Mouse (Mus musculus): Measurements from ENCODE around the gene Gm12355. TPM values are rescaled to one million over a fixed set of nuclear protein-coding genes. Genes with fewer than 3 reads are reported as not detected.

The Gm12355 gene
- polyA plus RNA-seq, 1 experiment, result 0.44 TPM

DNA sequence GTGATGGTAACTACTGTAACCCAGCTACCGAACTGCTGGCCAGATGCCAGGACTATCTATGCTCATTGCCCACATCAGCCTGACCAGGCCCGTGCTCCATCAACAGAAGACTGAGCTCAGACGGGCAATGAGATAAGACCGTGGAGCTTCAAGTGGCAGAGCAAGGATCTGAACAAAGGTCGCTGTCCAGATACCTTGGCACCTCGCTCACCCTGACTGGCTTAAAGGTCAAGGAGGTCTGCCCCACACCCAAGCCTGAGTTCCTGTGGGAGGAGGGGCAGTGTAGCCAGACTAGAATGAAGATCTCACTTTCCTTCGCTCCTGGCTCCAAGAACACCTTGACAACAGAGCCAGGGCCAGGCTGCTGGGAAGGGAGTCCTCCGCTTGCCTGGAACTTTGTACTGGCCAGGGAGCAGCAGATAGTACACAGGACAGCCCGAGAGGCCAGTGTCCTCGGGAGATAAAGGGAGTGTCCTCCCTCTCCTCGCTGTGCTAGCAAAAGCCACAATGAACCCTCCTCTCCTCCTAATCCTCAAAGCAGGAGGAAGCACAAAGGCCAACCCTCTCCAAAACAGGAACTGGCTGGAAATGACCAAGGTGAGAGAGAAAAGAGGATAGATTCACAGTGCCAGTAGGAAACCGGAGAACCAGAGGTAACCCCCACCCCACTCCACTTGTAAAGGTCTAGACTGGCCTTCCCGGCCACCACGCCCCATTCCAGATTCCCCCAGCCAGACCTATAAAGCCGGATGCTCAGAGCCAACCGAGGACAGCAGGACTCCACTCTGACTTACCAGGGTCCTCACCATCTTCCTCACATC is 45.0 kb downstream of the Gm12355 start:
- H3K36me3 ChIP-seq (ENCODE audit: control insufficient read depth, insufficient read depth), result peaks cover 7% of the 10 kb centered on the region
- H3K79me2 ChIP-seq (ENCODE audit: control insufficient read depth, insufficient read depth), result peaks cover 8% of the 10 kb centered on the region
- no peak overlapping the region for H3ac ChIP-seq (ENCODE audit: control insufficient read depth, insufficient read length)
- H3K27me3 ChIP-seq (ENCODE audit: control insufficient read depth, insufficient read depth, insufficient read length), result no peaks in the 10 kb centered on the region
- H3K4me3 ChIP-seq, result no peak overlapping the region
- TF ChIP-seq E2F4 (IDR thresholded peaks at IDR 0.05; ENCODE audit: insufficient read depth) (no peak), USF1 (IDR thresholded peaks at IDR 0.05; ENCODE audit: low read depth) (no peak), CEBPB (IDR thresholded peaks at IDR 0.05; ENCODE audit: insufficient read depth, poor library complexity, severe bottlenecking) (no peak), POLR2A (IDR thresholded peaks at IDR 0.05; ENCODE audit: insufficient read length, low read depth) (no peak), MYOG (IDR thresholded peaks at IDR 0.05; ENCODE audit: control insufficient read depth in 1 of 3, insufficient read depth in 1 of 3, insufficient read length in 2 of 3, low read depth in 2 of 3) (no peak)
- H3K4me2 ChIP-seq (ENCODE audit: low read depth), result no peak overlapping the region

DNA sequence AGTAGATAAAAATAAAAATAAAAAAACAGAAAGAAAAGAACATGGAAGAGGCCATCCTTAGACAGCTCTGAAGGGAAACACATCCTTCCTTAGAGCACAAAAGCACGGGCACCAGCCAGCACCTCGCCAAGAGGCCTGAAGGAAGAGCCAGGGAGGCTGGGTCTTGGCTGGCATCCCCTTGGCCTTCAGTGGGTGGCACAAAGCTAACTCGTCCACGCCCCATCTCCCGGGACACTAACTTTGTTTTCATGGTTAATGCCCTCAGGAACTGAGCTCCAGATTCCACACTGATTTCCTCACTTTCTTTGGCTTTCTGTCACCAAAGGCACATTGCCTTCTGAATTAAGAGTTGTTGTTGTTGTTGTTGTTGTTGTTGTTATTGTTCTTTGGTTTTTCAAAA is 47.7 kb downstream of the Gm12355 start:
- H3K79me2 ChIP-seq (ENCODE audit: control insufficient read depth, insufficient read depth), result no peaks in the 10 kb centered on the region
- H3K27me3 ChIP-seq (ENCODE audit: control insufficient read depth, insufficient read depth, insufficient read length), result peaks cover 10% of the 10 kb centered on the region
- H3K4me2 ChIP-seq (ENCODE audit: low read depth), result no peak overlapping the region
- H3ac ChIP-seq (ENCODE audit: control insufficient read depth, insufficient read length), result no peak overlapping the region
- no peak overlapping the region for H3K4me3 ChIP-seq
- H3K36me3 ChIP-seq (ENCODE audit: control insufficient read depth, insufficient read depth), result peaks cover under 1% of the 10 kb centered on the region
- TF ChIP-seq MAX (IDR thresholded peaks at IDR 0.05; ENCODE audit: low read depth) (no peak), MYOD1 (IDR thresholded peaks at IDR 0.05; ENCODE audit: control insufficient read depth in 1 of 3, insufficient read length in 2 of 3, low read depth in 2 of 3) (no peak), POLR2AphosphoS2 (IDR thresholded peaks at IDR 0.05; ENCODE audit: insufficient read length, low read depth) (no peak), TCF12 (IDR thresholded peaks at IDR 0.05; ENCODE audit: insufficient read depth, poor library complexity, severe bottlenecking) (no peak), POLR2A (IDR thresholded peaks at IDR 0.05; ENCODE audit: insufficient read length, low read depth) (no peak), SRF (IDR thresholded peaks at IDR 0.05; ENCODE audit: control insufficient read depth, insufficient read length, low read depth) (no peak), E2F4 (IDR thresholded peaks at IDR 0.05; ENCODE audit: insufficient read depth) (no peak), REST (IDR thresholded peaks at IDR 0.05; ENCODE audit: insufficient read depth, insufficient read length) (no peak), TCF3 (IDR thresholded peaks at IDR 0.05; ENCODE audit: insufficient read length, low read depth) (no peak)

Other genes with a start within 250 kb of the Gm12355 start
- 131 TPM for gene Tcap, start 241.8 kb downstream of the Gm12355 start, polyA plus RNA-seq (2012; fragmentation: generic; extraction: Trizol)
- gene Pnmt, start 239.2 kb downstream of the Gm12355 start, polyA plus RNA-seq (2012; fragmentation: generic; extraction: Trizol), result 2.2 TPM
- 8.7 TPM for gene Pgap3, start 225.2 kb downstream of the Gm12355 start, polyA plus RNA-seq (2012; fragmentation: generic; extraction: Trizol)
- gene Erbb2, start 213.2 kb downstream of the Gm12355 start, polyA plus RNA-seq (2012; fragmentation: generic; extraction: Trizol), result 33.5 TPM
- 112 TPM for gene Mien1, start 186.7 kb downstream of the Gm12355 start, polyA plus RNA-seq (2012; fragmentation: generic; extraction: Trizol)
- gene Grb7, start 179.3 kb downstream of the Gm12355 start, polyA plus RNA-seq (2012; fragmentation: generic; extraction: Trizol), result not detected
- not detected for gene Ikzf3, start 79.6 kb downstream of the Gm12355 start, polyA plus RNA-seq (2012; fragmentation: generic; extraction: Trizol)
- not detected for gene Zpbp2, start 74.6 kb downstream of the Gm12355 start, polyA plus RNA-seq (2012; fragmentation: generic; extraction: Trizol)
- 43.5 TPM for gene Ormdl3, start 38.3 kb downstream of the Gm12355 start, polyA plus RNA-seq (2012; fragmentation: generic; extraction: Trizol)
- not detected for gene Lrrc3c, start 27.4 kb downstream of the Gm12355 start, polyA plus RNA-seq (2012; fragmentation: generic; extraction: Trizol)
- not detected for gene Gsdma3, start 699 bp upstream of the Gm12355 start, polyA plus RNA-seq (2012; fragmentation: generic; extraction: Trizol)
- gene Gsdma2, start 21.1 kb upstream of the Gm12355 start, polyA plus RNA-seq (2012; fragmentation: generic; extraction: Trizol), result not detected
- gene Gsdma, start 38.7 kb upstream of the Gm12355 start, polyA plus RNA-seq (2012; fragmentation: generic; extraction: Trizol), result 0.04 TPM
- gene Psmd3, start 56.9 kb upstream of the Gm12355 start, polyA plus RNA-seq (2012; fragmentation: generic; extraction: Trizol), result 250 TPM
- not detected for gene Csf3, start 75.6 kb upstream of the Gm12355 start, polyA plus RNA-seq (2012; fragmentation: generic; extraction: Trizol)
- gene Med24, start 103.8 kb upstream of the Gm12355 start, polyA plus RNA-seq (2012; fragmentation: generic; extraction: Trizol), result 32.5 TPM
- 68.9 TPM for gene Thra, start 115.0 kb upstream of the Gm12355 start, polyA plus RNA-seq (2012; fragmentation: generic; extraction: Trizol)
- 49.1 TPM for gene Nr1d1, start 149.7 kb upstream of the Gm12355 start, polyA plus RNA-seq (2012; fragmentation: generic; extraction: Trizol)
- gene Msl1, start 169.9 kb upstream of the Gm12355 start, polyA plus RNA-seq (2012; fragmentation: generic; extraction: Trizol), result 35.6 TPM
- gene Casc3, start 179.2 kb upstream of the Gm12355 start, polyA plus RNA-seq (2012; fragmentation: generic; extraction: Trizol), result 22.1 TPM
- gene Rapgefl1, start 211.1 kb upstream of the Gm12355 start, polyA plus RNA-seq (2012; fragmentation: generic; extraction: Trizol), result 3.5 TPM
- 5.3 TPM for gene Wipf2, start 238.0 kb upstream of the Gm12355 start, polyA plus RNA-seq (2012; fragmentation: generic; extraction: Trizol)